Mouse (Mus musculus) 416B (cell line): ENCODE measurements around the gene 1110004F10Rik.

Experiments
- DNase-seq: peaks from one replicate; pipeline ENCODE4 v3.0.0; 2011; ENCODE audit warnings: low read depth

Gene 1110004F10Rik

GRCm38 (mm10) chr7:116093466-116093850, 54.3 kb downstream of the 1110004F10Rik start:
- no peak for DNase-seq

- DNase-seq: peak; percentile 83
These were observed 60.8 kb downstream of the 1110004F10Rik start for GRCm38 (mm10) chr7:116099952-116100528.

GRCm38 (mm10) chr7:116103091-116103490, 63.9 kb downstream of the 1110004F10Rik start:
- DNase-seq: no peak

- DNase-seq: no peak
These were observed 71.5 kb downstream of the 1110004F10Rik start for GRCm38 (mm10) chr7:116110661-116111060.

GRCm38 (mm10) chr7:116111546-116111945, 72.3 kb downstream of the 1110004F10Rik start:
- no peak for DNase-seq

GRCm38 (mm10) chr7:116115216-116115930, 76.2 kb downstream of the 1110004F10Rik start:
- DNase-seq: no peak

GRCm38 (mm10) chr7:116115991-116116390, 76.8 kb downstream of the 1110004F10Rik start:
- peak; percentile 59 for DNase-seq

- no peak for DNase-seq
These were observed 80.2 kb downstream of the 1110004F10Rik start for GRCm38 (mm10) chr7:116119306-116119857.

GRCm38 (mm10) chr7:116120737-116121136, 81.5 kb downstream of the 1110004F10Rik start:
- no peak for DNase-seq

GRCm38 (mm10) chr7:116121202-116121601, 82.0 kb downstream of the 1110004F10Rik start:
- no peak for DNase-seq

- DNase-seq: no peak
These were observed 83.9 kb downstream of the 1110004F10Rik start for GRCm38 (mm10) chr7:116122981-116123596.

GRCm38 (mm10) chr7:116123597-116123985, 84.4 kb downstream of the 1110004F10Rik start:
- DNase-seq: no peak

- DNase-seq: no peak
These were observed 84.9 kb downstream of the 1110004F10Rik start for GRCm38 (mm10) chr7:116124057-116124456.

- DNase-seq: no peak
These were observed 86.5 kb downstream of the 1110004F10Rik start for GRCm38 (mm10) chr7:116125671-116126070.

- no peak for DNase-seq
These were observed 87.9 kb downstream of the 1110004F10Rik start for GRCm38 (mm10) chr7:116127052-116127451.

- DNase-seq: peak; percentile 16
These were observed 89.1 kb downstream of the 1110004F10Rik start for GRCm38 (mm10) chr7:116128286-116128685.

GRCm38 (mm10) chr7:116129374-116129773, 90.2 kb downstream of the 1110004F10Rik start:
- DNase-seq: no peak

- peak; percentile 87 for DNase-seq
These were observed 92.2 kb downstream of the 1110004F10Rik start for GRCm38 (mm10) chr7:116131390-116131789.

GRCm38 (mm10) chr7:116132078-116132477, 92.9 kb downstream of the 1110004F10Rik start:
- DNase-seq: peak; percentile 77

GRCm38 (mm10) chr7:116134413-116135292, 95.5 kb downstream of the 1110004F10Rik start:
- DNase-seq: no peak

- no peak for DNase-seq
These were observed 98.0 kb downstream of the 1110004F10Rik start for GRCm38 (mm10) chr7:116137149-116137548.

- DNase-seq: no peak
These were observed 98.5 kb downstream of the 1110004F10Rik start for GRCm38 (mm10) chr7:116137671-116138070.
